Mouse (Mus musculus) granulocyte monocyte progenitor cell, adult 5-6 weeks (primary cell): Measurements from ENCODE around the gene Cpne4. TPM values are rescaled to one million over a fixed set of nuclear protein-coding genes. Genes with fewer than 3 reads are reported as not detected.

Experiments
- ATAC-seq: replicated peaks from 2 replicates; pipeline ENCODE4 v1.8.0; 2016; ENCODE audit warnings: mild to moderate bottlenecking, moderate TSS enrichment, inconsistent platforms; ENCODE audit not compliant: poor library complexity, severe bottlenecking
- total RNA-seq, 2 experiments: library from RNA; stranded (forward) in 1 of 2; stranded (reverse) in 1 of 2; fragments of 200-712, 200-1000 nt in 1 of 2; fragments of >200 nt in 1 of 2; fragmentation: Nextera tagmentation in 1 of 2; gene quantifications; 2 replicates each; pipeline ENCODE4 v1.2.3; 2014 to 2017

Cpne4 gene
- total RNA-seq (2014; fragmentation: Nextera tagmentation) (not detected in 2 replicates), total RNA-seq (2017) (not detected in 2 replicates)

- no peak for ATAC-seq
Observed at GRCm38 (mm10) chr9:104546986-104547385, at the start of gene Cpne4. Gene Cpne4 (plus strand): TSS chr9:104547286.

- ATAC-seq, result no peak
Observed at GRCm38 (mm10) chr9:104515187-104515586, 31.9 kb upstream of the Cpne4 start.

DNA sequence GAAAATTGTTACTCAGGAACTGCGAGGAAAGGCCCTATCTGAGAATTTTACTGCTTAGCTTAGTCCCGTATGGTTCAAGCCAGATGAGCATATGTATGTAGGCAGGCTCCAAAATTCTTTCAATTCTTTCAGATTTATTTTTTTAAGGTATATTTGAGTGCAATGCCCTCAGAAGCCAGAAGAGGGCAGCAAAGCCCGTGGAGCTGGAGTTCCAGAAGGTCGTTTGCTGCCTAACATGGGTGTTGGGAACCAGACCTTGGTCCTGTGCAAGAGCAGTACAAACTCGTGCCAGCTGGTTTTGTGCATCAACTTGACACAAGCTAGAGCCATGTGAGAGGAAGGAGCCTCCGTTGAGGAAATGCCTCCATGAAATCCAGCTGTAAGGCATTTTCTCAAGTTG lies 11.6 kb upstream of the Cpne4 start:
- 0 out of 2 replicates have a peak, but pooled peaks have one; percentile 33 for ATAC-seq

- ATAC-seq, result no peak
Observed at GRCm38 (mm10) chr9:104565815-104566214, 18.7 kb downstream of the Cpne4 start.

DNA sequence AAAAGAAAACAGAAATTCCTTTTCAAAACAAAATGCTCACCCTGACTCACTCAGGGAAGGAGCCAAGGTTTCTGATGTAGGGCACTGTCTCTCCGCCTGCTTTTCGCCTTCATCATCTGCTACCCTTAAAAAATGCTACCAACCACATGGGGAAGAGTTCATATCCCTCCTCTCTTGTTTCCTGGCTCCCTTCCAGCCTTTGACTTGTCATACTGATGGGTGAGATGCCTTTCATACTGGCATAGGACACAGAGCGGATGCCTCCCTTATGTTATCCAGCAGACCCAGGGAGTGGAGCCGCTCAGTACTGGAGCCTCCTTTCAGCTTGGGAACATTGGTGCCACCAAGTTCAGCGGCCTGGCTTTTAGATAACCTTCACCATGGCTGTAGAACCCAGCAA lies 19.4 kb downstream of the Cpne4 start:
- no peak for ATAC-seq

DNA sequence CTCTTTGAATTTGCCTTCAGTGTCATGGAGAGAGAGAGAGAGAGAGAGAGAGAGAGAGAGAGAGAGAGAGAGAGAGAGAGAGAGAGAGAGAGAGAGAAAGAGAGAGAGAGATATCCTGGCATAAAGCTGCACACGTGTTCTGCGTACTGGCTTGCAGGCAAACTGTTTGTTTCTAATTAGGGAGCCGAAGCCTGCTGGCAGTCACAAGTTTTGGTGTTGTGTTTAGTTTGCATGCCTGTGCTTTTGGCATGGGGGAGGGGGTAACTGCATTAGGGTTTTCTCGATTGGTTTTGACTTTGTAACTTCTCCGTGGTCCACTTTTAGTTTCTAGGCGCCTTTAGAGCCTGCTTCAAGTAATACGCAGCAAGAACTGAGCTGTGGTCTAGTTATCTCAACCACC lies 20.0 kb downstream of the Cpne4 start:
- no peak for ATAC-seq

DNA sequence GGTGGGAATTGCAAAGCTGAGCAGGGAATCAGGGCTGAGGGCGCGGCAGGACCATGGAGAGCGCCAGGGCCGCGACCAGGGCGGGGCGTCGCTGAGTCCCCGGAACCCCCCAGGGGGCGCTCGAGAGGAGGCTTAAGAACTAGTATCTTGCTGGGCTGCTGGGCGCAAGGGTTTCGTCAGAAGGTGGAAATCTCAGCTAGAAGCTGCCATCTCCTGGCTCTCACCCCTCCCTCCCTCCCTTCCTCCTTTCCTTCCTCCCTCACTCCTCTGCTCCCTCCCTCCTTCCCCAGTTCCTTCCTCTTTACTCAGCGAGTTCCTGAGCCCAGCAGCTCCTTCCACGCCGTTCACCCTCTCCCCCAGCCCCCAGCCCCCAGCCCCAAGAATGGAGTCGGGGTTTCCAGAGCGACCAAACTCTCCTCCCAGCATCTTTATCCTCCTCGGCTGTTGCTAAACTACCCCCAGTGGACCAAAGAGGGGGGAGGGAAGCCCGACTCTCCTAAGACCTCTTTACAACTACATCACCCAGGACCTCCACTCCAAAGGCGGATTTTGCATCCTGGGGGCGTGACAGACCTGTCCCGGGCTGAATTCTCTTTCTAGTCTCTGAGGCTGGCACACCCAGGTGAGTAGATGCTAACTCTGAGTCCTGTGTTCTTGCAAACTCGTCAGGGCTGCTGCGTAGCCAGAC lies 22.5 kb downstream of the Cpne4 start:
- ATAC-seq, result peak; percentile 100

DNA sequence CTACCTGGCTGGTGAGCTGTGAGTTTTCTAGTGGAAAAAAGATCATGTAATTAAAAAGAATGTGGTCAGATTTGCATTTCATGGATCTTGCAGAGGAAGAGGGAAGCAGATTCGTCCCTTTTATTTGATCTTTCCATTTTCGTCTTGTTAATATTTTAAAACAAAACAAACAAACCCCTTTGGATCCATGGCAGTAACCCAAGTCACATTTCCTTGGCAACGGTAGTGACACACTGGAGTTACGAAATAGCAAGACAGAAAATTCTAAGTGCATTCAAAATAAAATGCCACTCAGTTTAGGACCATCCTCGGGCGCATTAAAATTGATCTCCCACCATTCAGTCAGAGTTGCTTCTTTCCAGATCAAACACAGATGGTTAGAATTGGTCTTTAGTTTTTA lies 25.8 kb downstream of the Cpne4 start:
- no peak for ATAC-seq

DNA sequence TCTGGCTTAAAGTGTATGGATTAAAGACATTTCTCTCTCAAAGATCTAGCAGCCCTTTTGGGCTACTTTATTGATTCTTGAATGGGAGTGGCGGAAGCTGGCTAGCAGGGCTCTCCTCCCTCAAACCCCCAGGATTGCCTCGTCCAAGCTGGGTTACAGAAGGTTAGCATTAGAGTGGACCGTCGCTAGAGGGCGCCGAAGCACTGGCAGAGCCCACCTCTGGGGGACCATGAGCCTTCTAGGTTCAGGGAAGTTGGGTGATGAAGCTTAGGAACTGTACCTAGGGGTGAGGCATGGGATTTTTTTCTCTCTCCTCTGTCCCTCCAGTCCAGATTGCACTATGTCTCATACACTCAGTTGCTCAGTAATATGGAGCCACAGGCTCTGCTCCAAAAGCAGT lies 27.4 kb downstream of the Cpne4 start:
- ATAC-seq, result peak; percentile 88

GRCm38 (mm10) chr9:104581921-104582624 lies 35.0 kb downstream of the Cpne4 start:
- ATAC-seq, result no peak

DNA sequence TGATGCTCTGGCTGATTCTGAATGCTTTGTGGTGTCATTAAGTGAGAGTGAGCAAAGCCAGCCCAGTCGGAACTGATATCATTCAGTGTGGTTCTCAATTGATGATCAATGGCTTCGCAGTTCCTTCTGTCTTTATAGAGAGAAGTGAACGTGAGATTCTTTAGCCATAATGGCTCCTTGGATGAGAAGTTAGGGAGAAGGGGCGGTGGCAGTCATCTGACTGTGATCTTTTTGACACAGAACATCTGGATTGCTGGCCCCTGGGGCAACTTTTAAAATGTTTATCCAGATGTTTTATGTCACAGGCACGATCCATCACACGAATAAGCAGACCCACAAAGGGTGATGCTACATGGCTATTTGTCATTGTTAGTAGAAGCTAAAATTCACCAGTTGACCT lies 35.6 kb downstream of the Cpne4 start:
- no peak for ATAC-seq

GRCm38 (mm10) chr9:104594550-104594949 lies 47.5 kb downstream of the Cpne4 start:
- ATAC-seq, result no peak

GRCm38 (mm10) chr9:104594979-104595378 lies 47.9 kb downstream of the Cpne4 start:
- ATAC-seq, result no peak

- ATAC-seq, result no peak
Observed at GRCm38 (mm10) chr9:104612523-104612922, 65.4 kb downstream of the Cpne4 start.

- no peak for ATAC-seq
Observed at GRCm38 (mm10) chr9:104616691-104617090, 69.6 kb downstream of the Cpne4 start.

DNA sequence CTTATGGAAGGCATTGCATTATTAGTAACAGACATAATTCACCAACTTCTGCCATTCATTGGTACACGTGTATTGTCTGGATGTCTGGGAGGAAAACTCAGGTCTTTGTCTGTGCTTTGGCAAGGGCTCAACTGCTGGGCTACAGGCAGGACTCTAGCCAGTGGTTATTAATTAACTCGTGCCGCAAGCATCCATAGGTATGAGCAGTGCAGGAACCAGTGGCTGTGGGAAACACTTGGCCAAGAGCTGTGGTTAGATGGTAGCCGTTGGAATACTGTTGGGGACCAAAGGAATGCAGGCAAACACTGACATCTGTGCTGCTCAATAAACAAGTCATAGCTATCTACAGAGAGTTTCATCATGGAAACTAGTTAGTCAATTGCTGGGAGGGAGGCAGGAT lies 76.5 kb downstream of the Cpne4 start:
- ATAC-seq, result no peak

- ATAC-seq, result no peak
Observed at GRCm38 (mm10) chr9:104627816-104628215, 80.7 kb downstream of the Cpne4 start.

DNA sequence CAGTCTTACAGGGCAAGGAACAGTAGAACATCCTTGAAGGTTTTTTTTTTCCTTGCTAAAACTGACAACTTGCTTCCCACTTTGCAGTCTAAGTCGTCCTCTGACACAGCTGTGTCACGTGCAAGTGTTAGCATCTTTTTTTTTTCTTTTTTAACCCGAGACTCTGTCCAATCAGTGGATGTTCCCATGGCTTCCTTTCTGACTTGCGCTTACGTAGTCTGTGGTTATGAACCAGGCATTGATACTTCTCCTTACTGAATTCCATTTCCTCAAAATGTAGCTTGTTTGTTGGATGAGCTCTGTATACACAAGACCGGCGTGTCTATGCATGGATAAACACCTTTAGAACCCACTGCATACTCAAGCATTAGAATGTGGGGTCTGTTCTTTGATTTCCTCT lies 82.2 kb downstream of the Cpne4 start:
- ATAC-seq, result peak; percentile 86

DNA sequence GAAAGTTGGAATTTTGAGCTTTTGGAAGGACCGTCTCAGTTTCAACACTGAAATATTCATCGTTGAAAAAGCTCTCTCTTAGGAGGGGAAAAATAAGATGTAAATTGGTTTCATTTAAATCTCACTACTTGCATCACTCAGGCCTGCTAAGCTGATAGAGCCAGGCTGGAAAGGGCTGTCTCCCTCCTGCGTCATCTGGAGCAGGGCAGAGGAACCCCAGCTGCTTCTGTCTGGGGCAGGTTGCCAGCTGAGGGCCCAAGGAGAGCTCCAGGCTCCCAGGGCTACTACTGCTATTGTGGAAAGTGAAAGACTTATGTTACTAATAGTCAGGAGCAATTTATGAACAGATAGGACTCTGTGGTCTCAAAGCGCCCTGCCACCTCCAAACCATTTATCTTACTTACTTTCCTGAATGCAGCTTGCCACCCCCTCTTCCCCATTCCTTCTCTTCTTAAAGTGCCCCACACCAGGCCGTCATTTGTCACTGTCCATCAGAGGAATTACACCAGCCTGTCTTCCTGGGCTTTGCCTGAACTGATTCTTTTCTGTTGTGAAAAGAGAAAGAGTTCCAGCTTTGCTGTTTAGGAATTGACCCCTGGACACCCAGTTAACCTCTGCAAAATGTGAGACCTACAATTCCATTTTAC lies 99.4 kb downstream of the Cpne4 start:
- no peak for ATAC-seq

- no peak for ATAC-seq
Observed at GRCm38 (mm10) chr9:104652691-104653261, 105.7 kb downstream of the Cpne4 start.

- no peak for ATAC-seq
Observed at GRCm38 (mm10) chr9:104659758-104660157, 112.7 kb downstream of the Cpne4 start.
